Mouse (Mus musculus): Measurements from ENCODE around the gene Lbhd1. TPM values are rescaled to one million over a fixed set of nuclear protein-coding genes. Genes with fewer than 3 reads are reported as not detected.
A peak's percentile ranks its signal among the peaks of the same experiment; 100 is the strongest.
"Not testable (repeated sequence)": the region's sequence is repeated elsewhere in the genome, so short reads cannot be mapped to it uniquely, and the experiment has no call there.

The Lbhd1 gene
- polyA plus RNA-seq (2012), result 0.01 and 0.03 TPM in 2 replicates

DNA sequence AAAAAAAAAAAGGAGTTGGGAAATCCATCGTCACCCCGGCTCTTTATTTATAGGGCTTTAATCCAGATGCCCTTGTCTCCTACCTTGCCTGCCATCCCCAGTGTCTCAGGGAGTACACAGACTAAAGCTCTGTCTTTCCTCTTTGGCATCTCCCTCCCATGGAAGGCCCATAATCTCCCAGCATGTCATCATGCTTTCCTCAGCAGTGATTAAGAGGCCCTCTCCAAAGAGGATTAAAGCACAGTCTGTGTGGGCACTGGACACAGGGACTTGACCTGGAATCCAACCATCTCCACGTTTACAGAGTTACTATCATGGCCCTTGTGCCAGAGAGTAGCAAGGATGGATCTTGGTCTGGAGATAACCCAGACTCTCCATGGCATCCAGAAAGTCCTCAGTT lies at the start of gene Lbhd1, which contains the start of gene Gm49403:
Gene Lbhd1, plus strand, starts transcription at position 117 of the 400 bp plus-strand sequence.
Gene Gm49403, plus strand, starts transcription at position 315 of the 400 bp plus-strand sequence.
- Histone ChIP-seq H3K27me3 (ENCODE audit: control insufficient read depth) (no peaks in the 10 kb centered on the region), H3K36me3 (ENCODE audit: control insufficient read depth) (peaks cover 5% of the 10 kb centered on the region), H3K9me3 (ENCODE audit: control insufficient read depth, low read length) (no peaks in the 10 kb centered on the region), H3K4me1 (ENCODE audit: control insufficient read depth) (peaks cover 46% of the 10 kb centered on the region), H3K4me3 (replicated peaks) (no peak within 1 kb of the TSS)
- TF ChIP-seq TAL1 (IDR thresholded peaks at IDR 0.05; ENCODE audit: low read length) (no peak), GATA1 (IDR thresholded peaks at IDR 0.05; ENCODE audit: low read length) (no peak)

DNA sequence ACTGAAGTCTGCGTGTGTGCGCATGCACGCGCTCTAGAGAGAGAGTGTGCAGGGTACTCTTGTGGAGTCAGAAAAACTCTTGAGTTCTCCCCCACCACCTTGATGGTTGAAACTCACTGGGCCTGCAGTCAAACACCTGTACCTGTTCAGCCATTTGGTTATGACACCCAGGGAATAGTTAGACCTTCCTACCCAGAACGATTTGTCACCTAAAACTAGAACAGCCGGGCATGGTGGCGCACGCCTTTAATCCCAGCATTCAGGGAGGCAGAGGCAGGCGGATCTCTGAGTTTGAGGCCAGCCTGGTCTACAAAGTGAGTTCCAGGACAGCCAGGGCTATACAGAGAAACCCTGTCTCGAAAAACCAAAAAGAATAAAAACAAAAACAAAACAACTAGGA lies 47.2 kb upstream of the Lbhd1 start:
- peaks cover 51% of the 10 kb centered on the region for H3K4me1 ChIP-seq (ENCODE audit: control insufficient read depth)
- H3K9me3 ChIP-seq (ENCODE audit: control insufficient read depth, low read length); H3K4me3 ChIP-seq (replicated peaks); H3K27me3 ChIP-seq (ENCODE audit: control insufficient read depth): not testable (repeated sequence)
- peaks cover 55% of the 10 kb centered on the region for H3K36me3 ChIP-seq (ENCODE audit: control insufficient read depth)

DNA sequence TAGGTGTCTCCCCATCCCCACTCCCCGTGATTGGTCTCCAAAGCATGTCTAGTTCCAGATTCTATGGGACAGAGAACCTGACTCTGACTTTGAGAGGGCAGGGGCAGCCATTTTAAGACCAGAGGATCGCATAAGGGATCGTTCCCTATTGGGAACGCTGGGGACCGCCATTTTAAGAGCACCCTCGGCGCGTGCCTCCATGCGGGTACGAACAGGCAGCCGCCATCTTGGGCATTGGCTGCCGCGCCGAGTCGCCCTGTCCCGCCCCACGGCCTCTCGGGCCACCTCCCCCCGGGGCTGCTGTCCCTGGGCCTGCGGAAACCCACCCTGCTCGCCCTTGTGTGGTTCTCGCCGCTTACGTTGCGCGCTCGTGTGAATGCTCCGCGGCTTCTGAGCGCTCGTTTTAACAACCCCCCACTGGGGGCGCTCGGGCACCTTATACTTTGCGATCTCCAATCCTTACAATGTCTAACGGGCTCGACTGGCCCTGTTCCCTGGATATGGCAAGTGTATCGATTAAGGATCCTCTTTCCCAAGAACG lies 46.2 kb upstream of the Lbhd1 start, which contains the start of gene Bscl2:
Gene Bscl2, plus strand, starts transcription at position 217 of the 541 bp plus-strand sequence.
- TF ChIP-seq TAL1 (IDR thresholded peaks at IDR 0.05; ENCODE audit: low read length) (no peak), GATA1 (IDR thresholded peaks at IDR 0.05; ENCODE audit: low read length) (no peak)
- no peaks in the 10 kb centered on the region for H3K27me3 ChIP-seq (ENCODE audit: control insufficient read depth)
- peaks cover 52% of the 10 kb centered on the region for H3K4me1 ChIP-seq (ENCODE audit: control insufficient read depth)
- H3K4me3 ChIP-seq (replicated peaks), result peak within 1 kb of the TSS; percentile 86
- peaks cover 52% of the 10 kb centered on the region for H3K36me3 ChIP-seq (ENCODE audit: control insufficient read depth)
- no peaks in the 10 kb centered on the region for H3K9me3 ChIP-seq (ENCODE audit: control insufficient read depth, low read length)

DNA sequence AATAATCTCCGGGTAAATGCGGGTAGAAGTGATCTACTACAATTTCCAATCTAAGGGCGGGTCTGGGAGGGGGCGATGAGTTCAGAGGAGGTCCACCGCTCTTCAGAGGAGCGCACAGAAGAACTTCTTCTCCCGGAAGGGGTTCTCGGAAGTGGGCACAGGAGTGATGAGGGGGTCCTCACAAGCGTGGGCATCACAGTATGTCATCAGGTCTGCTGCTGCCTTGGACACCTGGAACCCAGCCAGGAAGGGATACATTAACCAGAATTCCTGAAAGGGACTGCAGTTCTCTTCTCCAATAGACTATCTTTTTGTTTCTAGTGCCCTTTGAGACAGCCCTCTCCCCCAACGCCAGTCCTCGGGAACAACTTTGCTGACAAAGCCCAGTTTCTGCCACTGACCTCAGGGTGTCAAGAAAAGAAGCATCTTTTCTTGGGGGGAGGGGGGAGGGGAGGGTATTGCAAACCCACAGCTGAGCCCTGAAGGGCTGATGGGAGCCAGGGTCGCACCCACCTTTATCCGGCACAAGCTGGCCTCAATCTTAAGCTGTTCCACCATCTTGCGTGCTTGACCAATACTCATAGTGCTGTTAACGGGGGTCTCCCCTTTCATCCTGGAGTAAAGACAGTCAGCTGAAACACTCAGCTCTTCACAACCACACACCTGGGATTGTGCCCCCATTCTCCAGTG lies 45.3 kb upstream of the Lbhd1 start:
- peaks cover 51% of the 10 kb centered on the region for H3K4me1 ChIP-seq (ENCODE audit: control insufficient read depth)
- TF ChIP-seq TAL1 (IDR thresholded peaks at IDR 0.05; ENCODE audit: low read length), result no peak
- TF ChIP-seq GATA1 (IDR thresholded peaks at IDR 0.05; ENCODE audit: low read length), result no peak
- no peaks in the 10 kb centered on the region for H3K27me3 ChIP-seq (ENCODE audit: control insufficient read depth)
- H3K36me3 ChIP-seq (ENCODE audit: control insufficient read depth), result peaks cover 50% of the 10 kb centered on the region
- no peaks in the 10 kb centered on the region for H3K9me3 ChIP-seq (ENCODE audit: control insufficient read depth, low read length)
- H3K4me3 ChIP-seq (replicated peaks), result peak overlapping the region; percentile 86

DNA sequence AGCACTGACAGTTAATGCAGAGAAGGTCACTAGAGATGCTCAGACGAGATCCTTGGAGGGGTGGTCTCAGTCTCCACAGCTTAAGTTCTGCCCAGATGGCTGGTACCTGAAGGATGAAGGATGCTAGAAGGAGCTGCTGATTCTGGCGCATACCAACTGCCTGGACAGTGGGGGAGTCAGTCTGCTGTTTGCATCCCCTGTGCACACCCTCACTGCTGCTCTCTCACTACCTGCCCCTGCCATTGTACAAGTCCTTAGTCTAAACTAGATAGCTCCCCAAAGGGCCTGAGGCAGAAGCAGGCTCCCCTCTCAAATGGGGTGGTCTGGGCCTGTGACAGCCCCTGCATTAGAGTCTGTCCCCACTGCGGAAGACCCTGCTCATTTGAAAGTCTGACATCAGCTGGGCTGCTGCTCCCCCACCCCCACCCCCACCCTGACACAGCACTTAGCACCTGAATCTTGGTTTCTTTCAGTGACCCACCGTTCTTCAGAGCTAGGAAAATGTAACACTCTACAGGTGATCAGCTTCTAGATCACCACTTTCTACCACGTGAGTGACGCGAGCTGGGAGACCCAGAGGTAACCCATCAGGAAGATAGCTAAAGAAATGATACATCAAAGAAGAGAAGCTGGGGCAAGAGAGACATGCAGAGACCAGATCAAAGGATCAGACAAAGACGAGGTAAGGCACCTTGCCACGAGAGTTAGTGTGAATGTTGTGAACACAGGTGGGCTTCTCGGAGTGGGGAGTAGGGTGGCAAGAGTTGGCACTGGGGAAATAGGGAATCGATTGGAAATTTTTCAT lies 44.2 kb upstream of the Lbhd1 start, which contains the start of gene Gng3:
Gene Gng3, minus strand, starts transcription at position 92 of the 805 bp plus-strand sequence.
- no peak for TF ChIP-seq GATA1 (IDR thresholded peaks at IDR 0.05; ENCODE audit: low read length)
- TF ChIP-seq TAL1 (IDR thresholded peaks at IDR 0.05; ENCODE audit: low read length), result no peak
- H3K36me3 ChIP-seq (ENCODE audit: control insufficient read depth), result peaks cover 44% of the 10 kb centered on the region
- peak within 1 kb of the TSS; percentile 86 for H3K4me3 ChIP-seq (replicated peaks)
- no peaks in the 10 kb centered on the region for H3K27me3 ChIP-seq (ENCODE audit: control insufficient read depth)
- H3K9me3 ChIP-seq (ENCODE audit: control insufficient read depth, low read length), result no peaks in the 10 kb centered on the region
- peaks cover 51% of the 10 kb centered on the region for H3K4me1 ChIP-seq (ENCODE audit: control insufficient read depth)

DNA sequence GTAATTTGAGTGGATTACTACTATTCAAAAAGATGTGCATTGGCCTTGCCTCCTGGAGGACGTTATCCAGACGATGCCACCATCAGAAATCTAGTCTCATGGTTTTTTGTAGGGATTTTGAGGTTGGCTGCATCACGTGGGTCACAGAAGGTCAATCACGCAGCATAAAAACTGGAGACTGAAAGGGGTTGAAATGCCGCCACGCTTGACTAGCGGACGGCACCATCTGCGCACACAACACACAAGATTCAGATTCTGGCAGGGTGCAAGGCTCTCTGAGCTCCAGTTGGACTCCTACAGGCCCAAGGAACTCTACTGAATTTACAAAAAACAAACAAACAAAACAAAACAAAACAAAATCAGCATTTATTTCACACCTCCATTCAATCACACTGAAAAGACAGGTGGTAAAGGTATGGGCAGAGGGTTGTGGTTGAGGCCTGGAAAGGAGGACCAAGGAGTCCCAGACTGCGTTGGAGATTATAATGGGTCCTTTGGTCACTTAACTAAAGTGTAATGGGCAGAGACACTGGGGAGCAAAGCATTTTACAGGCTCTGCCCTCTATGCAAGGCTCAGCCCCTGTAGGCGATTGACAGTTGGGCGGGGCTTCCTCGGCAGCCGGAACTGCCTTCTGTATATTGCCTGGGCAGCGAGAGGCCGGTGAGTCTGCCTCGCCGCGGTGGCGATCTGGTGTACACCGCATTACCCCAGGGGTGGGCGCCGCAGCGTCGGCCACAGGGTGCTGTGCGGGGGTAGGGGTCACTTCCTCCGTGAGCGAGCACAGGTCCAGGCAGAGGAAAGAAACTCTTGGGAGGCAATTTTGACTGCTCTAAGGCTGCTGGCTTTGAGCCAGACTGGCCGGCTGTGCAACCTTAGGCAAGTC lies 43.4 kb upstream of the Lbhd1 start:
- no peak for TF ChIP-seq TAL1 (IDR thresholded peaks at IDR 0.05; ENCODE audit: low read length)
- TF ChIP-seq GATA1 (IDR thresholded peaks at IDR 0.05; ENCODE audit: low read length), result no peak

DNA sequence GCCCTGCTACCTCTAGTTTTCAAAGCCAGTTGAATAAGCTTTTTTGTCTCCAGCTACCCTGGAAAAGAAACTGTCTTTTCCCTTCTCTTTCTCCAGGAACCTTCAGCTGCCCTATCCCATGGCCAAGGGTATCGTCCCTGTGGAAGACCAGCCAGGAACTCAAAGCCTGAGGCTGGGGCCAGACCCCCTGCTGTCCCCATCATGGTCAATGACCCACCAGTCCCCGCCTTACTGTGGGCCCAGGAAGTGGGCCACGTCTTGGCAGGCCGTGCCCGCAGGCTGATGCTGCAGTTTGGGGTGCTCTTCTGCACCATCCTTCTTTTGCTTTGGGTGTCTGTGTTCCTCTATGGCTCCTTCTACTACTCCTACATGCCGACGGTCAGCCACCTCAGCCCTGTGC lies 42.5 kb upstream of the Lbhd1 start:
- peak overlapping the region; percentile 71 for H3K4me3 ChIP-seq (replicated peaks)
- peaks cover 49% of the 10 kb centered on the region for H3K4me1 ChIP-seq (ENCODE audit: control insufficient read depth)
- TF ChIP-seq GATA1 (IDR thresholded peaks at IDR 0.05; ENCODE audit: low read length), result no peak
- no peak for TF ChIP-seq TAL1 (IDR thresholded peaks at IDR 0.05; ENCODE audit: low read length)
- peaks cover 39% of the 10 kb centered on the region for H3K36me3 ChIP-seq (ENCODE audit: control insufficient read depth)
- H3K9me3 ChIP-seq (ENCODE audit: control insufficient read depth, low read length), result no peaks in the 10 kb centered on the region
- no peaks in the 10 kb centered on the region for H3K27me3 ChIP-seq (ENCODE audit: control insufficient read depth)

More for the DNA sequence above, 43.4 kb upstream of the Lbhd1 start:
- H3K36me3 ChIP-seq (ENCODE audit: control insufficient read depth), result peaks cover 39% of the 10 kb centered on the region
- peaks cover 51% of the 10 kb centered on the region for H3K4me1 ChIP-seq (ENCODE audit: control insufficient read depth)
- no peaks in the 10 kb centered on the region for H3K9me3 ChIP-seq (ENCODE audit: control insufficient read depth, low read length)
- H3K4me3 ChIP-seq (replicated peaks), result peak overlapping the region; percentile 71
- no peaks in the 10 kb centered on the region for H3K27me3 ChIP-seq (ENCODE audit: control insufficient read depth)

DNA sequence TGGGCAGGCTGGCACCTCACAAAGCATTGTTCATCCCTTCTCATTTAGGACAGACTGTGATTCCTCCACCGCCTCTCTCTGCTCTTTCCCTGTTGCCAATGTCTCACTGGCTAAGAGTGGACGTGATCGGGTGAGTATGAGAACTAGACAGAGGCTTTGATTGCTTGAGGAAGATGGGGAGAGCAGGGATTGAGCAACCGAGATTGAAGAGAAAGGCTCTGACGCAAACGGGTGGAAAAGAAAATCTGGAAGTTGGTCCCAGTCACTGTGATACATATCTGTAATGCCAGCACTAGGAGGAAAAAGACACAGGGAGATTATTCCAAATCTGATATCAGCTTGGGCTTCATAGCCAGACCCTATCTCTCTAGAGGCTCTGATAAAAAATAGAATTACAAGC lies 40.6 kb upstream of the Lbhd1 start:
- Histone ChIP-seq H3K9me3 (ENCODE audit: control insufficient read depth, low read length) (no peaks in the 10 kb centered on the region), H3K36me3 (ENCODE audit: control insufficient read depth) (peaks cover 55% of the 10 kb centered on the region), H3K4me1 (ENCODE audit: control insufficient read depth) (peaks cover 35% of the 10 kb centered on the region), H3K4me3 (replicated peaks) (no peak overlapping the region), H3K27me3 (ENCODE audit: control insufficient read depth) (no peaks in the 10 kb centered on the region)
- no peak for TF ChIP-seq TAL1 (IDR thresholded peaks at IDR 0.05; ENCODE audit: low read length)
- no peak for TF ChIP-seq GATA1 (IDR thresholded peaks at IDR 0.05; ENCODE audit: low read length)
